Mouse (Mus musculus) layer of hippocampus, adult 2 months (tissue): ENCODE measurements around the gene Sp7. TPM values are rescaled to one million over a fixed set of nuclear protein-coding genes. Genes with fewer than 3 reads are reported as not detected.

Experiments
- DNase-seq, 2 experiments: peaks; one replicate each; pipeline ENCODE4 v3.0.0; 2022; ENCODE audit warnings: low spot score in 2 of 2
- H3K27ac ChIP-seq: fragments of 200-600 bp; 2 replicates; pipeline ENCODE4 v1.8.1; 2022
- H3K4me3 ChIP-seq: fragments of 200-600 bp; 2 replicates; pipeline ENCODE4 v1.8.1; 2022; ENCODE audit warnings: mild to moderate bottlenecking
- CTCF ChIP-seq: fragments of 200-600 bp; conservative IDR thresholded peaks from 2 replicates; pipeline ENCODE4 v1.8.1; 2022; ENCODE audit warnings: antibody characterized with exemption, mild to moderate bottlenecking, moderate library complexity
- total RNA-seq, 2 experiments: library from RNA; stranded (reverse); gene quantifications; 2 replicates each; pipeline ENCODE4 v1.2.3; 2021

Gene Sp7
- total RNA-seq, 2 experiments from 2014 or later, result 0.32 to 0.49 TPM

- TF ChIP-seq CTCF, result no peak
- no peak for DNase-seq
- Histone ChIP-seq H3K4me3 (no peak overlapping the region), H3K27ac (no peak overlapping the region)
These were observed 35.2 kb upstream of the Sp7 start for GRCm38 (mm10) chr15:102402210-102402609.

GRCm38 (mm10) chr15:102401278-102401677 is 34.3 kb upstream of the Sp7 start:
- H3K27ac ChIP-seq, result peak overlapping the region; percentile 92
- H3K4me3 ChIP-seq, result no peak overlapping the region
- no peak for DNase-seq
- TF ChIP-seq CTCF, result no peak

GRCm38 (mm10) chr15:102400476-102401045 is 33.6 kb upstream of the Sp7 start:
- H3K27ac ChIP-seq, result peak overlapping the region; percentile 92
- TF ChIP-seq CTCF, result no peak
- no peak overlapping the region for H3K4me3 ChIP-seq
- DNase-seq, result no peak

- DNase-seq, result peak; percentile 63 to 66
- TF ChIP-seq CTCF, result no peak
- Histone ChIP-seq H3K4me3 (peak overlapping the region; percentile 59), H3K27ac (peak overlapping the region; percentile 92)
These were observed 32.5 kb upstream of the Sp7 start for GRCm38 (mm10) chr15:102399229-102400221.

GRCm38 (mm10) chr15:102398629-102399028 is 31.6 kb upstream of the Sp7 start:
- no peak for DNase-seq
- no peak for TF ChIP-seq CTCF

GRCm38 (mm10) chr15:102395061-102395460 is 28.1 kb upstream of the Sp7 start:
- no peak for DNase-seq
- no peak overlapping the region for H3K4me3 ChIP-seq
- no peak for TF ChIP-seq CTCF
- no peak overlapping the region for H3K27ac ChIP-seq

More at GRCm38 (mm10) chr15:102398629-102399028, 31.6 kb upstream of the Sp7 start:
- Histone ChIP-seq H3K27ac (no peak overlapping the region), H3K4me3 (no peak overlapping the region; the same call in 1 of the 2 replicates)

GRCm38 (mm10) chr15:102393584-102394014 is 26.6 kb upstream of the Sp7 start:
- no peak overlapping the region for H3K27ac ChIP-seq
- DNase-seq, result no peak
- H3K4me3 ChIP-seq, result no peak overlapping the region
- TF ChIP-seq CTCF, result no peak

GRCm38 (mm10) chr15:102392520-102392919 is 25.5 kb upstream of the Sp7 start:
- no peak for TF ChIP-seq CTCF
- DNase-seq, result no peak
- H3K4me3 ChIP-seq, result no peak overlapping the region
- H3K27ac ChIP-seq, result no peak overlapping the region

GRCm38 (mm10) chr15:102388942-102389341 is 22.0 kb upstream of the Sp7 start:
- TF ChIP-seq CTCF, result no peak
- Histone ChIP-seq H3K4me3 (no peak overlapping the region), H3K27ac (no peak overlapping the region)
- no peak for DNase-seq

- H3K27ac ChIP-seq, result no peak overlapping the region
- H3K4me3 ChIP-seq, result no peak overlapping the region
- TF ChIP-seq CTCF, result no peak
- no peak for DNase-seq
These were observed 19.7 kb upstream of the Sp7 start for GRCm38 (mm10) chr15:102386640-102387039.

GRCm38 (mm10) chr15:102383671-102384070 is 16.7 kb upstream of the Sp7 start:
- no peak for DNase-seq
- H3K4me3 ChIP-seq, result no peak overlapping the region

GRCm38 (mm10) chr15:102381575-102381974 is 14.6 kb upstream of the Sp7 start:
- peak; percentile 95 for TF ChIP-seq CTCF
- peak; percentile 63 to 83 for DNase-seq
- H3K27ac ChIP-seq, result no peak overlapping the region
- H3K4me3 ChIP-seq, result no peak overlapping the region

More at GRCm38 (mm10) chr15:102383671-102384070, 16.7 kb upstream of the Sp7 start:
- no peak overlapping the region for H3K27ac ChIP-seq
- TF ChIP-seq CTCF, result no peak

- no peak for TF ChIP-seq CTCF
- Histone ChIP-seq H3K4me3 (no peak overlapping the region), H3K27ac (peak overlapping the region; percentile 91)
- no peak for DNase-seq
These were observed 10.9 kb upstream of the Sp7 start for GRCm38 (mm10) chr15:102377810-102378262.
